Mouse (Mus musculus): Measurements from ENCODE around the gene Mymx. TPM values are rescaled to one million over a fixed set of nuclear protein-coding genes. Genes with fewer than 3 reads are reported as not detected.
"Not testable (repeated sequence)": the region's sequence is repeated elsewhere in the genome, so short reads cannot be mapped to it uniquely, and the experiment has no call there.

Gene Mymx
- not detected in 2 replicates for polyA plus RNA-seq (2012; rRNA removed)

DNA sequence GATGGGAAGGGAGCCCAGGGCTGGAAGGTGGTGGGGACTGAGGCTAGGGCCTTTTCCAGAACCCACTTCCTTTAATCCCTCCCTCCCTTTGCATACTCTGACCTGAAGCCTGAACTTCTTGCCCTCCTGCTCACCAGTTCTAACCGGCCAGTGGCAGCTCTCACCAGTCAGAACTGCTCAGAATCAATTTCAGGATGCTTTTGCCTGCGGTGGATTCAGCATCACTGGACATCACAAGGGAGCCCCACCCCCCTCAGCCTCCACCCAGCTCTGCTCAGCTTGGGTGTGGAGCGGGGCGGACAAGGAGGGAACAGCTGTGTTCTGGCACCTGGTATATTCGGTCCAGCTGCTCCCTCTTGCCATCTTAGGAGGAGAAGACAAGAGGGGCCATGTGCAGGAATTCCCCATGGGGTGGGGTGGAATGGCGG, at the start of gene Mymx:
Gene Mymx (minus strand): TSS at position 226 of the 428 bp plus-strand sequence.
- DNase-seq (ENCODE audit: extremely low spot score in 1 of 2, low spot score in 1 of 2) = no peak

DNA sequence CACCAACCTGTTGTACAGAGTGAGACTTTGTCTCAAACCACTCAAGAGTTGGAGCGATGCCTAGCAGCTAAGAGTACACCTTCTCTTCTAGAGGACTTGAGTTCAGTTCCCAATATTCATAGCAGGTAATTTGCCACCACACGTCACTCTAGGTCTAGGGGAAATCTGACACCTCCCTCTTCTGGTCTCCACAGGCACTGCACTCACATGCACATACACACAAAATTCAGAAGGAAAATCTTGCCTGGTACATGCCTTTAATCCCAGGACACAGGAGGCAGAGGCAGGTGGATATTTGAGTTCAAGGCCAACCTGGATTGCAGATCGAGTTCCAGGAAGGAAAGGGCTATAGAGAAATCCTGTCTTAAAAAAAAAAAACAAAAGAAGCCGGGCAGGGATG, 42.3 kb upstream of the Mymx start:
- DNase-seq (ENCODE audit: extremely low spot score in 1 of 2, low spot score in 1 of 2) = no peak

DNA sequence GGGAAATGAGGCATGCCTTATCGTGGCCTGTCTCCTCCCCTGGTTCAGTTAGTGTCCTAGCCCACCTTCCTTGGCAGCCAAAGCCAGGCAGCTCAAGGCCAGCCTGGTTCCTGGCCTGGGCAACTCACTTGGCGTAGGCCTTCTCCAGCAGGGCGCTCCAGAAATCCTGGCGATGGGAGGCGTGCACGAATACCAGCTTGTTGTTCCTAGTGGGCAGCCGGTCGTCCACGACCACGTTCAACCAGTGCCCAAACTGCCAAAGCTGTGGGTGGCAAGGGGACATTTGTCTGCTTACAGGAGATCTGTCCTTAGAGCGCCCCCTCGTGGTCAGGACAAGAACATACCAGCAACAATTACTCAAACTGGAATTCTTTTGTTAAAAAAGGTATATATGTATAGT, 40.8 kb upstream of the Mymx start:
- peak; percentile 49 to 78 for DNase-seq (ENCODE audit: extremely low spot score in 1 of 2, low spot score in 1 of 2)

DNA sequence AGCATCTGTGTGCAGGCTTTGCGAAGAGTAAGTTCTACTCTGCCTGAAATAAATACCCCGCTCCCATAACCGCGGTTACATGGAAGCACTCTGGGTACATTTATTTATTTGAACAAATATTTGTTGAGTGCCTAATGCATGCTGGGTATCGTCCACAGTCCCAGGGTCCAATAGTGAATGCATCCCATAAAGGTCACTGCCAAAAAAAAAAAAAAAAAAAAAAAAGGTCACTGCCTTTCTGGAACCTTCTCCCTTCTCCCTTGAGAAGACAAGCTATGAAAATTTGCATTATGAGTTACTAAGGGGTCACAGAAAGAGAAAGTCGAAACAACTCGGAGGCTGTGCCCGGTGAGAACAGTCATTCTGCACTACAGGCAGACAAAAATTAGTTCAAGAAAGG, 40.1 kb upstream of the Mymx start:
- DNase-seq (ENCODE audit: extremely low spot score in 1 of 2, low spot score in 1 of 2) = no peak

DNA sequence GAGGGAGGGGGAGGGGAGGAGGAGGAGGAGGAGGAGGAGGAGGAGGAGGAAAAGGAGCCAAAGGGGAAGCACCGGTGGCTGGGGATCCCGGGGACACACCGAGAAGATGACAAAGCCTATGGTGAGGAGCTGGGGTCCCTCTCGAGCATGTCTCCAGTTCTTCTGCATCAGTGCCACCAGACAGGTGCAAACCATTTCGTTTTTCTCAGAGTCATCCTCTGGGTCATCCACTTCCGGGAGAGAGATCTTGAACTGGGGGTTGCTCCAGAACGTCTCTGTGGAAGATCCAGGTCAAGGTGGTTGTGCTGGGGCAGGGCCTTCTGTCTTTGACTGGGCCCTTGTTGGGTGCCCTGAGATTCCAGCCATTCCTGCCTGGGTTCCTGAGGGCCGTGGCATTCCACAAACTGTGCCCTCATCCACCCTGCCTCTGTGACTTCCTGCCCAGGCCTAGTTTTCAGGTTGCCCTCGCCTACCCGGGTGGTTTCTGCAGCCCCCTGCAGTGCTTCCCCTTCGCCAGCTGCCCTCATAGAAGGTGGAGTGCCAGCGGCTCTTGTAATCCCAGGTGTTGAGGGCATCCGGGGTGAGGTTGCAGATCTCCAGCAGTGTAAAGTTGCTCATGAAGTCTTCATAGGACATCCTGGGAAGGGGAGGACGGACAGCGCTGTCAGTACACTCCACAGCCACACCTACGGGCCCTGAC, 36.8 kb upstream of the Mymx start:
- DNase-seq (ENCODE audit: extremely low spot score in 1 of 2, low spot score in 1 of 2) = no peak

DNA sequence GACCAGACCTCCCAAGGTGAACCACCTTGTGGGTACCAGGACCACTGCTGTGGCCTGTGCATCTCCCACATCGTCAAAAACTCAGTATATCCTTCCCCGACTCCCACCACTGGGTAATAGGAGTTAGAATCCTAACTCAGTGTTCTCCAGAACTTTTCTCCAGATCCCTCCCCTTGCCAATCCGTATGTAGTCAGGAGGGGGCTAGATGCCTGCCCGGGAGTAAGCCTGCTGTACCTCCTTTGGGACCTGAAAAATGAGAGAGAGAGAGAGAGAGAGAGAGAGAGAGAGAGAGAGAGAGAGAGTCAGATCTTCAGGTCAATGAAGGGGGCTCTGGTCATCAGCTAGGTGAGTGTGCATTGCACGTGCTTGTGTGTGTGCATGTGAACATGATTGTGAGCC, 32.1 kb upstream of the Mymx start:
- no peak for DNase-seq (ENCODE audit: extremely low spot score in 1 of 2, low spot score in 1 of 2)

DNA sequence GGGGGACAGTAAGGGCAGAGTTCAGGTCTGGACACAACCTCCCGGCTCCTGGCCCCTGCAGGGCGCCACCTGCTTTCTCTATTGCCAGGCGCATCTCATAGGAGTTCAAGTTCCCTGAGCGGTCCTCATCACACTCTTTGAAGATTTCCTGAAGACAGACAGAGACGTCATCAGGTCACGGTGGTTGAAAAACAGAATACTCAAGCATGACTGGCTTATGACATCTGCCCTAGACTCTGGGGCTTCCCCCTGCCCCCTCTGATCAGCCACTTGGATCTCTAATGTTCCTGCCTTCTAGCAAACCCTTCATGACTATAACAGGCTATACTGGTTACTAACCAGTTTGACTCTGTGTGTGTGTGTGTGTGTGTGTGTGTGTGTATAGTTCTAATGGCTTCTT, 30.0 kb upstream of the Mymx start:
- no peak for DNase-seq (ENCODE audit: extremely low spot score in 1 of 2, low spot score in 1 of 2)

DNA sequence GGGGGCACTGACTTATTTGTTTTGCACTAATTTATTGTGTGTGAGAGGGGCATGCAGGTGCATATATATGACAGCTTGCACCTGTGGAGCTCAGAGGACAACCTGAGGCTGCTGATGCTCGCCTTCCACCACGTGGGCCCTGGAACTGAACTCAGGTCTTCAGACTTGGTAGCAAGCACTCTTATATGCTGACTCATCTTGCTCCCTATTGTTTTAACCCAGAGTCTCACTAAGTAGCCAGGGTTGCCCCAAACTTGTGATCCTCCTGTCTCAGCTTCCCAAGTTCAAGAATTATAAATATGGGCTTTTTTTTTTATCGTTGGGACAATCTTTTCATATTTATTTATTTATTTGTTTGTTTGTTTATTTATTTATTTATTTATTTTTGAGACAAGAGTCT, 29.1 kb upstream of the Mymx start:
- no peak for DNase-seq (ENCODE audit: extremely low spot score in 1 of 2, low spot score in 1 of 2)

DNA sequence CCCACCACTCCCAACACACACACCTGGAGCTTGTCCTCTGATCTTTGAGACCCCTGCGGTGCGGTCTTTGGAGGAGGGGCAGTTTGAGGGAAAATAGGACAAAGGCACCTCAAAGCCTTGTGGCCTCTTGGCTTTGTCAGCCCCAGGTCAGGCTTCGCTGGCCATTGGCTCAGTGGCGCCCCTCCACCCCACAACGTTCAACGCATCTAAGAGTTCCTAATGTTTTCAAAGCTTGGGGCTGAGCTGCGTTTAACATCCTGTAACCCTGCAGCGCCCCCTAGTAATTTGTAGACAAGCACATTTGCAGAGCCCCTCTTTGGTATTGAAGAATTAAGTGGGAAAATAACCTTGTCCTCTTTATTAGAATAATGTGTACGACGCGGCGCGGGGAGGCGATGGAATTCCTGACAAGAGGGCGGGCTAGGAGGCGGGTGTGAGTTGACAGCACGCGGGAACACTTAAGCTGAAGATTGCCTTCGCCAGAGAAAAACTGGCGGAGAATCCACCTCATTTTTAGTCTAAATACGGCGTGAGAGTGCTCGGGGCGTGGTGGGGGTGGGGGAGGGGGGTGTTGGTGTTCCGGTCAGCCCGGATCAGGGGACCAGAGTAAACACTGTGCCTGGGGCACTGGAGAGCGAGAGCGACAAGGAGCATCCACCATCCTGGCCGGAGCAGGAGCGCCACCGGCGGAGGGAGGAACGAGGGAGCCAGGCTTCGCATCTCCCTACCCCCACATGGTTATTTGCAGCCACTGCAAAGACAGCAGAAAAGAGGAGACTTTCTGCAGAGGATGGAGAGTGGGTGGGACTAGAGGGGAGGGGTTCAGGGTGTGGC, 28.2 kb upstream of the Mymx start:
- DNase-seq (ENCODE audit: extremely low spot score in 1 of 2, low spot score in 1 of 2) = peak; percentile 24 to 84

DNA sequence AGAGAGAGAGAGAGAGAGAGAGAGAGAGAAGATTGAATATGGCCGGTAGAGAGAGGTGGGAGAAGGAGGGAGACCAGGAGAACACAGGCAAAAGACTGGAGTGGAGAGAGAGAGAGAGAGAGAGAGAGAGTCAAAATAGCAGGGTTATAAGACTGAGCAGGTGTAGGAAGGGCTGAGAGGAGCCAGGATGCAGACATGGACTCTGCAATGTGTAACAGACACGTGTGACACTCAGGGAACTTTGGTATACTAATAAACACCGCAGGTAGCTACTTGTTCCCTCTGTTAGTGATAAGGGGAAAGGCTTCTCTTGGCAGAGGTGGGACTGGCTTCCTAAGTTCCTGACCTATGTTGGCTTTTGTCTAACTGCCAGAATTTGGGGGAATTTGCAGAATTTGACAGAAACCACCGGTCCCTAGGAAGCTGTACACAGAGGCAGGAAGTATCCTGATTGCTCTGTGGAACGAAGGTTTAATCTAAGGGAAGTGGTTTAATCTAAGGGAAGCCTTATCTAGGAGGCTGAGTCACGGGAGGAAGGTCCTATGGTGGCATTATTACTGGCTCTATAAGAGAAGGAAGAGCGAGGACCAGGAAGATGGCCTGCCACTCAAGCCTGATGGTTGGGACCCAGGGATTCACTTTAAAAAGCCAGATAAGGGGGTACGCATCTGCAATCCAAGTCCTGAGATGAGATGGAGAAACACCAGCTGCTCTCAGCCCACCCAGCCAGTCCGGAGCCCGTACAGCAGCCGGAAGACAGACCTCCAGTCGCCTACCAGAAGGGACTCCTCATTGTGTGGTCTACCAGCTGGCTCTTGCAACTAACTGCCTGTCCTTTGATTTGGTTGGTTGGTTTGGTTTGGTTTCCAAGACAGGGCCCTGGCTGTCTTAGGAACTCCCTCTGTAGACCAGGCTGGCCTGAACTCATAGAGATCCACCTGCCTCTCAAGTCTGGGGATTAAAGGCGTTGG, 27.3 kb upstream of the Mymx start:
- peak in 1 of 2 experiments; percentile 10 for DNase-seq (ENCODE audit: extremely low spot score in 1 of 2, low spot score in 1 of 2)

DNA sequence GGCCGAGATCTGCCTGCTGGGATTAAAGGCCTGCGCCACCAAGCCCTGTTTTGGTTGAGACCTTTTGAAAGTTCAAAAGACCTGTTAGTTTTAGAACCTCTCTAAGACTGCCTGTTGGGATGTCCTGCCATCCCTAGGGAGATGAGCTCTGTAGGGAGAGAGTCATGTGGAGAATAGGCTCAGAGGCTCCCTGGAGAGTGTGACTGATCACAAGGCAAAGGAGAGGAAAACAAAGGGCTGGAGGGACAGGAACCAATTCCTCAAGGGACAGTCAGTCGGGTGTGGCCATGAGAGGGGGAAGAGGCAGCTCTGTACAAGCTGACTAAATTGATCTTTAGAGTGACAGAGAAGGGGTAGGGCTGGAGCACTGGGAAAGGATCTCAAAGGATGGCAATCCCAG, 26.3 kb upstream of the Mymx start:
- no peak for DNase-seq (ENCODE audit: extremely low spot score in 1 of 2, low spot score in 1 of 2)

DNA sequence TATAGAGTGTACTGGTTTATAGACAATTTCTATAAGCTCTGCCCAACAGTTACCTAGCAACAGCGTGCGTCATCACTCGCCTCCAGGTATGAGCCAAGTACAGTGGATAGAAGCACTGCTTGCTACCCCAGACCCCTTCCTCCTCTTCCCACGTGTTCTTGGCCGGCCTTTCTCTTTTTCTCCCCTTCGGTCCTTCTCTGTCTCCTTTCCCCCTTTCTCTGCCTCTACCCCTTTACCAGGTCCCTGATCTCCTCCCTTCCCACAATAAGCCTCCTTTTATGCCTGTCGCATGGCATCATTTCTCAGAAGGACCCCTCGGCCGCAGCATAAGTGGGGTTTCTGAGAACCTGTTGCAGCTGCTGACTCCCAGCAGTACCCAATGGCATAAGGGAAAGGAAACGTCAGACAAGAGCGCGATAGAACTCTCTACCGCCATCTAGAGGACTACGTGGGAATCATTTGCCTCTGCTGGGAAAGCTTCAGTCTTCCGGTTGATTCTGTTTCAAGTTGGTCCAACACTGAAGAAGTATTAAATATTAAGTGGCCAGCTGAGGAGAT, 24.8 kb upstream of the Mymx start:
- peak; percentile 57 to 89 for DNase-seq (ENCODE audit: extremely low spot score in 1 of 2, low spot score in 1 of 2)

DNA sequence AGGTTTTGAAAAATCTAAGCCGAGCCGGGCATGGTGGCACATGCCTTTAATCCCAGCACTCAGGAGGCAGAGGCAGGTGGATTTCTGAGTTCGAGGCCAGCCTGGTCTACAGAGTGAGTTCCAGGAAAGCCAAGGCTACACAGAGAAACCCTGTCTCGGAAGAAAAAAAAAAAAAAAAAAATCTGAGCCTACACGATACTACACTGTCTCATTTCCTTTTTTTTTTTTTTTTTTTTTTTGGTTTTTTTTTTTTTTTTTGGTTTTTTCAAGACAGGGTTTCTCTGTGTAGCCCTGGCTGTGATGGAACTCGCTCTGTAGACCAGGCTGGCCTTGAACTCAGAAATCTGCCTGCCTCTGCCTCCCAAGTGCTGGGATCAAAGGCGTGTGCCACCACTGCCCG, 21.5 kb upstream of the Mymx start:
- DNase-seq (ENCODE audit: extremely low spot score in 1 of 2, low spot score in 1 of 2) = not testable (repeated sequence)

DNA sequence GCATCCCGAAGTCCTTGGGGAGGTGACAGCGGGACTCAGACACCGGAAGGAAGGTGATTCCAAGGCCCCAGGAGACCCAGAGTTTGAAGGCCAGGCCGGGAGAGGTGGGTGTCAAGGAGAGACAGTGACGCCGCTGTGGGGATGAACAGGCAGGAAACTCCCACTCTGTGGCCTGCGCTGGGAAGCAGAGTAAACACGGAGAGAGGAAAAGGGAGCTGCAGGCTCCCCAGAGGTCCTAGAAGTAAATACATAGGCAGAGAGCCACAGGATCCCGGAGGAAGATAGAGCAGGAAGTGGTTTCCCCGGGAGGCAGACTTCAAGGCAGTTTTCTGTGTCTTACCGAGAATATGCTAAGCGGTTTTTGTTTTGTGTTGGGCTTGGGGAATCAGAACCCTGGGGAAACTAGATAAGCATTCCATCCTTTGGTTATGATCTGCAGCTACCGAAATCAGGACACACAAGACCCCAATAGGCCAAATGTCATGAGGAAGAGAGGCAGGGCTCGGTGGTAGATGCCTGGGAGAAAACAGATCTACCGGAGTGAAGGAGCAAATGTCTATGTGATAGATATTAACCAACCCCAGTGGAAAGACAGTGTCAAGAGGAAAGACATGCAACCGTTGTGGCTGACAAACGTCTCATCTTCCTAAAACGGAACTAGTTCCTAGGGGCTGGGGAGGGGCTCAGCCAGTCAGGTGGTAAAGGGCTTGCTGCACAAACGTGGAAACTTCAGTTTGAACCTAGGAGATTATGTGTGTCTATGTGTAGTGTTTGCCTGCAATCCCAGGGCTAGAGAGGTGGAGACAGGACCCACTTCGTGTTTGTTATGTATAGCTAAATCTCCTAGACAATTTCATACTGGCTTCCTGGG, 17.7 kb upstream of the Mymx start:
- no peak for DNase-seq (ENCODE audit: extremely low spot score in 1 of 2, low spot score in 1 of 2)

DNA sequence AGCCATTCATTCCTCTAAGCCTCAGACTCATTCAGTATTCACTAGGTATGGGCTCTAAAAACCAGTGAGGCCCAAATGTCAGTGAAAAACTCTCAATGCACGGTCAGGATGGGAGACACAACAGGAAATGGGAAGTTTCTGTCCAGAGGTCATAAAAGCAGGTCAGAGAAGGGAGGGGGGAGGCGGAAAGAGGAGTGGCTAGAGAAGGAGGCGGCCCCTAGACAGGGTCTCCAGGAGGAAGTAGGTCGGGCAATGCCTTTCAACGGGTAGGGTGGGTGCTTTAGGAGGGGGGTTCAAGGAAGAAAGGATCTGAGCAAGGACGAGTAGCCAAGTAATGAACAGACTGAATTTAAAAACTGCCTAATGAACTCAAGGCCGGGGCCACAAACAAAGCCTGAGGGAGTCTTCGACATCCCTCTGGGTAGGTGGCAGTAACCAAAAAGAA, 17.1 kb upstream of the Mymx start:
- no peak for DNase-seq (ENCODE audit: extremely low spot score in 1 of 2, low spot score in 1 of 2)

DNA sequence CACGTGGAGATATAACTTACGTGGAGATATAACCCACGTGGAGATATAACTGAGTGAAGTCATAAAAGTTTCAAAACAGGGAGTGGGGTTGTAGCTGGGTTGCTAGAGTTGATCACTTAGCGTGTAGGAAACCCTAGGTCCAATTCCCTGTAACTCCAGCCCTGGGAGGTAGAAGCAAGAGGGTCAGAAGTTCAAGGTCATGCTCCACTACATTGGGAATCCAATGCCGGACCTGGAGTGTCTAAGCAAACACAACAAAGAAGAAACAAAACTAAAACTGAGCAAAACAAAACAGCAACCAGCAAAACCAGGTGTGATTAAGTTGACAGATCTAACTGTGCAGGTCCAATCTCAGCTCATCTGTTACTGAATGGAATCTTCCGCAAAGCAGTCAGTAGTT, 15.8 kb upstream of the Mymx start:
- no peak for DNase-seq (ENCODE audit: extremely low spot score in 1 of 2, low spot score in 1 of 2)

DNA sequence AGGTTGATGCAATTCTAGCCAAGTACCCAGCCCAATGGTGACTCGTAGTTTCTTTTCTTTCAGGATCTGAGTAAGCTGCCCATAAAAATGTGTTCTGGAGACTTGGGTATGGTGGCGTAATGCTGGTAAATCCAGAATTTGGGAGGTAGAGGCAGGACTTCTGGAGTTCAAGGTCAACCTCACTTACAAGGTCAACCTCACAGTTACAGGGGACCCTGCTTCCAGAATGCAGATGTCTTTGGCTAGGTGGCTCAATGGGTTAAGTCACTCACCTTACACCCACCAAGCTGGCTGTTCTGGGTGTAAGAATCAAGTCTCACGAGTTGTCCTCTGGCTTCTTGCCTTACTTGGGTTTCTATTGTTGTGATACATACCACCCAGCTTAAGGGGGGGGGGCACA, 14.8 kb upstream of the Mymx start:
- no peak for DNase-seq (ENCODE audit: extremely low spot score in 1 of 2, low spot score in 1 of 2)

DNA sequence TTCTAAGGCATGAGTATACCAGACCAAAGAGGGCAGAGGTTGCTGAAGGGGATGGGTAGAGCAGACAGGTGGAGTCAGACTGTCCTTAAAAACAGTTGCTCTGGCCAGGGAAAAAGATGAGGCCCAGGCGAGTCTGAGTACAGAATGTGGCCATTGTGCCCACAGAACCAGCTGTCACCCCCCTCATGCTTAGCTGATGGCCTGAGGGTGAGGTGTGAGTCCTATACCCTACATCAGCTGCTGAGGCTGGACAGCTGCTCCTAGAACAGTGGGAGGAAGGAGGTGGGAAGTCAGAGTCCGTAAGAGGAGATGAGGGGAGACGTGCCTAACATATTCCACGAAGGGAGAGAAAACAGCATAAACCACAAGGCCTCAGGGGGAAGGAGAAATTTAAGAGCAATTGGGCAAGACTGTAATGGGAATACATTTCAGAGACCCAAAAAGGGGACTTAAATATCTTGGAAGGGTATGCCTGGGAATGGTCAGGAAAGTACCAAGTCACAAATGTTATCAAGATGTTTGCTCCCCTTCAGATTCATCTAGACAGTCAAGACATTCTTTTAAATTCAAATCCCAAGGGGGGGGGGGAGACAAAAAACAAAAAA, 14.2 kb upstream of the Mymx start:
- DNase-seq (ENCODE audit: extremely low spot score in 1 of 2, low spot score in 1 of 2) = no peak

DNA sequence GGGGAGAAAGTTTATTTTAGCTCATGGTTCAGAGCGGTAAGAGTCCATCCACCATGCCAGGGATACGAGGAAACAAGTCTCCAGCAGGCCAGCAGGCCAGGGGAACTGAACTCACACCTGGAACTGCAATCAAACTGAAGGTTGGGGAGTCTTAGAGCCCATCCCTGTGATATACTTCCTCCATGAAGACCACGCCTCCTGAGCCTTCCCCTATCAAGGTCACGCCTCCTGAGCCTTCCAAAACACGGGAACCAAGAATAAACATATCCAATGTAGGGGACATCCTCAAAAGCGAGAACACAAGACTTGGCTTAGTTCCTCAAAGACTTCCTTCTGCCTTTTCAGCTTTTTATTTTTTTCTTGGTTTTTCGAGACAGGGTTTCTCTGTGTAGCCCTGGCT, 11.0 kb upstream of the Mymx start:
- no peak for DNase-seq (ENCODE audit: extremely low spot score in 1 of 2, low spot score in 1 of 2)

Measured in frontal cortex, adult 2 months (tissue).